Mouse (Mus musculus) ES-E14 (cell line): ENCODE results near the gene Ubiad1. TPM values are rescaled to one million over a fixed set of nuclear protein-coding genes. Genes with fewer than 3 reads are reported as not detected.

Experiments used
- DNase-seq: peaks from one replicate; pipeline ENCODE4 v3.0.0-alpha.2; 2013; ENCODE audit warnings: low read depth, low spot score
- H3K27ac ChIP-seq: 2 replicates; pipeline ENCODE4 v1.5.1; 2012; ENCODE audit warnings: low read depth, mild to moderate bottlenecking, low read length, moderate library complexity, mixed read lengths; ENCODE audit not compliant: poor library complexity, insufficient read depth, severe bottlenecking
- H3K36me3 ChIP-seq: 2 replicates; pipeline ENCODE4 v1.6.1; 2012; ENCODE audit warnings: mild to moderate bottlenecking, low read length, moderate library complexity, mixed read lengths; ENCODE audit not compliant: control insufficient read depth, poor library complexity, insufficient read depth, severe bottlenecking
- H3K4me1 ChIP-seq, 2 experiments: fragments of 150-350 bp in 1 of 2; sonication (generic) in 1 of 2; 2 replicates each; pipeline ENCODE4 v1.6.1; 2012; ENCODE audit warnings: low read length in 2 of 2, mild to moderate bottlenecking in 1 of 2, mixed read lengths in 1 of 2; ENCODE audit not compliant: control insufficient read depth in 2 of 2, insufficient read depth in 2 of 2, poor library complexity in 1 of 2
- H3K4me3 ChIP-seq, 2 experiments: fragments of 150-350 bp in 1 of 2; sonication (generic) in 1 of 2; 2 replicates each; pipeline ENCODE4 v1.5.1; 2012; ENCODE audit warnings: low read length in 2 of 2, low read depth in 1 of 2, mild to moderate bottlenecking in 1 of 2, mixed read lengths in 1 of 2; ENCODE audit not compliant: insufficient read depth in 1 of 2, poor library complexity in 1 of 2, severe bottlenecking in 1 of 2
- H3K9ac ChIP-seq: 2 replicates; pipeline ENCODE4 v1.6.1; 2012; ENCODE audit warnings: low read depth, mild to moderate bottlenecking, low read length, mixed read lengths; ENCODE audit not compliant: poor library complexity, insufficient read depth, severe bottlenecking
- H3K9me3 ChIP-seq: fragments of 150-350 bp; sonication (generic); 2 replicates; pipeline ENCODE4 v1.6.1; 2012; ENCODE audit warnings: low read depth, mild to moderate bottlenecking, low read length; ENCODE audit not compliant: control insufficient read depth, insufficient read depth
- CHD2 ChIP-seq: IDR thresholded peaks from 2 replicates; pipeline ENCODE4 v1.6.1; 2014; ENCODE audit warnings: mild to moderate bottlenecking, low read depth, low read length, inconsistent platforms
- HCFC1 ChIP-seq: IDR thresholded peaks from 2 replicates; pipeline ENCODE4 v1.6.1; 2012; ENCODE audit warnings: low read length, inconsistent platforms, borderline replicate concordance; ENCODE audit not compliant: insufficient read depth
- MAFK ChIP-seq: IDR thresholded peaks from 2 replicates; pipeline ENCODE4 v1.6.1; 2014; ENCODE audit warnings: mild to moderate bottlenecking, low read depth, low read length, inconsistent platforms; ENCODE audit not compliant: insufficient read depth
- ZC3H11A ChIP-seq: IDR thresholded peaks from 2 replicates; pipeline ENCODE4 v1.6.1; 2012; ENCODE audit warnings: low read depth, mild to moderate bottlenecking, inconsistent platforms, low read length, borderline replicate concordance
- ZNF384 ChIP-seq: IDR thresholded peaks from 2 replicates; pipeline ENCODE4 v1.6.1; 2012; ENCODE audit warnings: low read depth, low read length, inconsistent platforms
- in situ Hi-C, 2 experiments: fragments of 600-800 bp; cut with MboI; formaldehyde crosslinking; loops; one replicate each; pipeline ENCODE4 v1.15.1; 2025; ENCODE audit warnings: low sequenced_read_pairs in 2 of 2, inconsistent platforms in 1 of 2; ENCODE audit not compliant: unreplicated experiment in 2 of 2
- total RNA-seq: library from RNA; depleted of rRNA; stranded (reverse); fragments of 300-350 nt; gene quantifications from 2 replicates; pipeline ENCODE4 v1.2.3, GENCODE M21; 2012

The Ubiad1 gene
- total RNA-seq, 1 experiment = 24.0 TPM

DNA sequence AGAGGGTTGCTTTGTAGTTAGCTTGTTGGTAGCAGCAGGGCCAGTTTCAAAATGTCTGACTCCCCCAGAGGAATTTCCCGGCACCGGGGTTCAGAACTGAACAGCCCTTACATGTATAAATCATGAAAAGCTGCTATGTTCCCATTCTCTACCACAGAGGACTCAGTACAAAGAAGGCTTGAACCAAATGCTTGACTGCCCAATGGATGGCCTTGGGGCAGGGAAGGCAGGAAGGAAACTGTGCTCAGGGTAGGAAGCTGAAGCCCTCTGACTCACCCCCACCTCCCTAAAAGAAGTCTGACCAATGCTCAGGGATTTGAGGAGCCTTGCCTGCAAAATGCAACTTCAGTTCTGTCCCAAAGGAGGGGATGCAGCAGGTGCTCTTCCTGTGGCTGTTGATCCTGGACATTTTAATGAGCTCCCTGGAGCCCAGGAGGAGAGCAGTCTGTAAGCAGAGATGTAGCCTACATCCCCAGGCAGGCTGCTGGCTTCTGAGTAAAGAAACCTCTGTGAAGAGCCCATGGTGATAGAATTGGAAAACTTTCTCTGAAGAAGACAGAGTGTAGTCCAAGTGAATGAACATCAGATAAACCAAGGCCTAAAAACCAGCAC is 37.1 kb upstream of the Ubiad1 start:
- TF ChIP-seq MAFK = no peak
- TF ChIP-seq ZNF384 = no peak
- TF ChIP-seq CHD2 = no peak
- TF ChIP-seq ZC3H11A = no peak
- TF ChIP-seq HCFC1 = no peak
- in situ Hi-C loops = no loop called here
- peaks cover 38% of the 10 kb centered on the region for H3K36me3 ChIP-seq

DNA sequence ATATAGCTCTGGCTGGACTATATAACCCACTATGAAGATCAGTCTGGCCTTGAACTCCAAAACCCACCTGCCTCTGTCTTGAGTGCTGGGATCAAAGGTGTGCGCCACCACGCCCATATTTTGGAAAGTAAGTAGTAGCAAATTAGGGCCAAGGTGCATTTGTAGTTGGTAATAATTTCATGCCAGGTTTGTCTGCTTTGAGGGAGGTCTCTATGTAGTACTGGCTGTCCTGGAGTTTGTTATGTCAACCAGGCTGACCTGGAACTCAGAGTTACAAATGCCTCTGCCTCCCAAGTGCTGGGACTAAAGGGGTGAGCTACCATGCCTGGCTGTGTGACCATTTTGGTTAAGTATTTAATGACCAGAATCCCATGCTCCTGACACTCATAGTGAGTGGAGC is 35.7 kb upstream of the Ubiad1 start:
- in situ Hi-C loops = no loop called here
- no peak for TF ChIP-seq ZC3H11A
- TF ChIP-seq HCFC1 = no peak
- no peak for TF ChIP-seq MAFK
- no peak for TF ChIP-seq CHD2
- TF ChIP-seq ZNF384 = no peak
- peaks cover 32% of the 10 kb centered on the region for H3K36me3 ChIP-seq
- no peak overlapping the region for H3K9ac ChIP-seq
- no peak overlapping the region for H3K27ac ChIP-seq
- 0 out of 4 replicates have a peak, but pooled peaks cover 0 to 1% of the 10 kb centered on the region in 2 experiments for H3K4me1 ChIP-seq
- H3K4me3 ChIP-seq = no peak overlapping the region
- H3K9me3 ChIP-seq = no peaks in the 10 kb centered on the region
- DNase-seq = no peak

More for the DNA sequence above, 37.1 kb upstream of the Ubiad1 start:
- DNase-seq = no peak
- no peak overlapping the region for H3K9ac ChIP-seq
- H3K4me3 ChIP-seq = no peak overlapping the region
- H3K9me3 ChIP-seq = no peaks in the 10 kb centered on the region
- H3K27ac ChIP-seq = no peak overlapping the region
- 0 out of 4 replicates have a peak, but pooled peaks cover 0 to 1% of the 10 kb centered on the region in 2 experiments for H3K4me1 ChIP-seq

DNA sequence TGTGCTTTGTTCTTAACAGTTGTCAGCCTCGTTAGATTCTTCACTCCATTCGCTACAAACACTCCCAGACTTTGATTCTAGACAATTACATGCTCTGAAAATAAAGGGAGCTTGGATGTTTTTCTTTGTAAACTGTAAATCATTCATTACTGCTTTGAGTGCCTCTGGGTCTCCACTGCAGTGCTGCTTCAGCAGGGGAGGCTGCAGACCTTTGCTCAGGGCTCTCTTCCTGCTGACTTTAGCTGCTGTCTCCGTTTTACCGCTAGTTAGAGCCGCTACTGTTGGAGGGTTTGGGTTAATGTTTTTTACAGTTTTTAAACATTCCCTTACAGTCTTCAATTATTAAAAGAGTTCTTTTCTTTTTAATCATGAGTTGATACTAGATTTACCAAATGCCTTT is 28.9 kb upstream of the Ubiad1 start:
- in situ Hi-C loops = no loop called here
- H3K9me3 ChIP-seq = no peaks in the 10 kb centered on the region
- no peak overlapping the region for H3K9ac ChIP-seq
- TF ChIP-seq ZNF384 = no peak
- no peak for TF ChIP-seq CHD2
- 0 out of 4 replicates have a peak, but pooled peaks cover 0 to 2% of the 10 kb centered on the region in 2 experiments for H3K4me1 ChIP-seq
- H3K27ac ChIP-seq = no peak overlapping the region
- no peak for DNase-seq
- H3K4me3 ChIP-seq = no peak overlapping the region
- H3K36me3 ChIP-seq = peaks cover 49% of the 10 kb centered on the region

DNA sequence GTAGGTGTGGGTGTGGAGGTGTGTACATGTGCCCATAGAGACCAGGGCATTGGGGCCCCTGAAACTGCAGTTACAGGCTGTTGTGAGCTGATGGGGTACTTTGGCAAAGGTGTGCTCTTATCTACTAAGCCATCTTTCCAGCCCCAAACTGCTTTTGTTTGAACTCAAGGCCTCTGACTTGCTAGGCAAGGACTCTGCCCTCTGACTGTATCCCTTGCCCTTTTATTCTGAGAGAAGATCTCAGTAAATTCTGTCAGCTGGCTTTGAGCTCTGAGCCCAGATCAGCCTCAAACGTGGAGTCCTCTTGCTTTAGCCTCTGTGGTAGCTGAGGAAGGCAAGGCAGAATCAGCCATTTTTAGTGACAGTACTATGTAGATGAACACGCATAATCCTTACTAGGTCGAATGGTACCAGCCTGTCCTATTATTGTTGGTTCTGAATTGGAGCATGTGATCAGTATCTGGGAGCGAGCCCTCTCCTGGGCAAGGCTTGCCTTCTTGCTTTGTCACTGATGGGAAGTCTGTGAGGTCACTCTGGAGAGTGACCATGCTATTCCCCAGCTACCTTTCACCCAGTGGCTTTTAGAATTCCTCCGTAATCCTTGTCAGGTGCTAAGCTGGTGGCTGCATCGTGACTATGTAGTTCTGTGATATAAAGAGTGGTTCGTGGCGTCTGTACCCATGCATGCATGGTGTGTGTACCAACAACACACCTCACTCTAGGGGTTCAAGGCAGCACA is 28.0 kb upstream of the Ubiad1 start:
- no peak overlapping the region for H3K4me3 ChIP-seq
- H3K36me3 ChIP-seq = peaks cover 51% of the 10 kb centered on the region
- no peak overlapping the region for H3K9ac ChIP-seq
- TF ChIP-seq ZC3H11A = no peak
- TF ChIP-seq ZNF384 = no peak
- TF ChIP-seq MAFK = no peak
- TF ChIP-seq CHD2 = no peak
- TF ChIP-seq HCFC1 = no peak
- peaks cover 0 to 5% of the 10 kb centered on the region in 2 experiments; a peak in 1 of 4 replicates for H3K4me1 ChIP-seq
- DNase-seq = no peak
- no peak overlapping the region for H3K27ac ChIP-seq
- in situ Hi-C loops = no loop called here
- no peaks in the 10 kb centered on the region for H3K9me3 ChIP-seq
